Mouse (Mus musculus) hindbrain, embryonic 15.5 days (tissue): ENCODE data around the gene Scly. TPM values are rescaled to one million over a fixed set of nuclear protein-coding genes. Genes with fewer than 3 reads are reported as not detected.

Experiments used
- ATAC-seq: fragments of 200-750 bp; cut with Nextera tagmentation; 2 replicates; pipeline ENCODE4 v1.8.0; 2017; ENCODE audit warnings: low read depth, moderate number of reproducible peaks, moderate TSS enrichment; ENCODE audit not compliant: low FRiP score
- H3K27ac ChIP-seq: fragments of 300-500 bp; sonication (generic); replicated peaks from 2 replicates; pipeline ENCODE4 v1.5.1; 2015; ENCODE audit warnings: mild to moderate bottlenecking, inconsistent platforms
- H3K27me3 ChIP-seq: fragments of 300-500 bp; sonication (generic); 2 replicates; pipeline ENCODE4 v1.6.1; 2015; ENCODE audit warnings: control low read depth, inconsistent platforms
- H3K36me3 ChIP-seq: fragments of 300-500 bp; sonication (generic); 2 replicates; pipeline ENCODE4 v1.6.1; 2015; ENCODE audit warnings: control low read depth, inconsistent platforms
- H3K4me1 ChIP-seq: fragments of 300-500 bp; sonication (generic); replicated peaks from 2 replicates; pipeline ENCODE4 v1.6.1; 2015; ENCODE audit warnings: control low read depth, inconsistent platforms
- H3K4me2 ChIP-seq: fragments of 300-500 bp; sonication (generic); 2 replicates; pipeline ENCODE4 v1.6.1; 2015; ENCODE audit warnings: moderate library complexity, mild to moderate bottlenecking, inconsistent platforms
- H3K4me3 ChIP-seq: fragments of 300-500 bp; sonication (generic); 2 replicates; pipeline ENCODE4 v1.5.1; 2015; ENCODE audit warnings: mild to moderate bottlenecking, inconsistent platforms
- H3K9ac ChIP-seq: fragments of 300-500 bp; sonication (generic); 2 replicates; pipeline ENCODE4 v1.6.1; 2015; ENCODE audit warnings: inconsistent platforms
- H3K9me3 ChIP-seq: fragments of 300-500 bp; sonication (generic); 2 replicates; pipeline ENCODE4 v1.6.1; 2016; ENCODE audit warnings: control low read depth, inconsistent platforms
- WGBS: fragments of 180-500 bp; shearing (Covaris S2); methylation state at CpG from one replicate; pipeline ENCODE4 v1.1.7; 2015; 5-methylcytosine and 5-hydroxymethylcytosine counted together
- polyA plus RNA-seq: library from polyadenylated mRNA; unstranded; fragments of >200 nt; fragmentation: Nextera tagmentation; extraction: Ambion mirVana; gene quantifications from 2 replicates; pipeline ENCODE4 v1.2.1, GENCODE M21; 2015

Gene Scly
- polyA plus RNA-seq, 1 experiment from 2014 or later: 13.5 TPM

DNA sequence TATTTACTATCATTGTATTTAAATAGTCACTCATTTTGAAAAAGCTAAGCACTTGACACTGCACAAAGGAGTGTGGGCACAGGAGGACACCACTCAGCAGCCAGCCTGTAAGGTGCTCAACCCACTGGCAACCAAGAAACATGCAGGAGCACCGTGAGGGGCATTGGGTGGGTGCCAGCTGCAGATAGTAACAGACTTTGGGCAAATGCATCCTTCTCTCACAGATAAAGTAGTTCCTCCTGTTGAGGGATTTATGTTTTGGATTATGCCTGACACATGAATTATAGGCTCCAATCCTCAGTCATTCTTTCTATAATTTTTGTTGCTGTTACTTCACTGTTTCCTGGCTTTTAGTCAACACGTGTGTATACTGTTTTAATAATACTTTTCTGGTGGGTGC is 20.7 kb upstream of the Scly start:
- 97% methylated on average over 2 of the region's 2 CpGs for WGBS
- no peaks in the 10 kb centered on the region for H3K4me1 ChIP-seq
- no peak overlapping the region for H3K9ac ChIP-seq
- no peaks in the 10 kb centered on the region for H3K27me3 ChIP-seq
- no peak overlapping the region for H3K4me3 ChIP-seq
- no peak overlapping the region for H3K4me2 ChIP-seq
- H3K27ac ChIP-seq: no peak overlapping the region
- ATAC-seq: no peak
- H3K36me3 ChIP-seq: peaks cover 54% of the 10 kb centered on the region
- H3K9me3 ChIP-seq: no peaks in the 10 kb centered on the region

DNA sequence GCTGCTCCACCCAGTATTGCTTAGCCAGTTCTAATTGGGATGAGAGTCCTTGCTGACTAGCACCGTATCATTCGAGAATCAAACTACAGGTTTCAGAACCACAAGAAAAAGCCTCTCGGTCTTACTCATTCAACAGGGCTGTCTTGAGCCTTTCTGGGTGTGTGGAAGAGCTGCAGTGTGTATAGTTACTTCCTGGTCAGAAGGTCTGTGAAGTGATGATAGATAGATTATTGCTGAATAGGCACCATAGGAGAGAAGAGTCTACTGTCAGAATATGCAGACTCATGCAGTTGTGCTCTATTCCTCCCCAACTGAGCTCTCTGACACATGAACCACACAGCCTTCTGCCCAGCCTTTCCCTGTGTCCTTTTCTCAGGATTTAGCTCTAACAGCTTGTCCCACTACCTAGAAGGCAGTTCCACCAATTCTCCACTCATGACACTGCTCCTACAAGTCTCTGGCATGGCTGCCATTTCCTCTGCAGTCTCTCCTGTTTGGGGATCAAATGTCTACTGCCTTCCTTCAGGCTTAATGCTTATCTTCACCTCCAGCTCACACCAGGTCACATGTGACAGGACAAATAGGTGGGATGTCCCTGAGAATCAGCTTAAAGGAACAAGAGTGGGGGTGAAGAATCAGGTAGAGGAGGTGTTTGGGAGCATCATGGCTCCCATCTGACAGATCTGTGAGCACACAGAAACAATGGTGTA is 19.6 kb upstream of the Scly start:
- 96% methylated on average over 3 of the region's 3 CpGs for WGBS
- Histone ChIP-seq H3K27ac (no peak overlapping the region), H3K4me3 (no peak overlapping the region), H3K27me3 (no peaks in the 10 kb centered on the region), H3K4me1 (no peaks in the 10 kb centered on the region), H3K4me2 (no peak overlapping the region), H3K9ac (no peak overlapping the region), H3K36me3 (peaks cover 59% of the 10 kb centered on the region), H3K9me3 (no peaks in the 10 kb centered on the region)
- ATAC-seq: no peak

DNA sequence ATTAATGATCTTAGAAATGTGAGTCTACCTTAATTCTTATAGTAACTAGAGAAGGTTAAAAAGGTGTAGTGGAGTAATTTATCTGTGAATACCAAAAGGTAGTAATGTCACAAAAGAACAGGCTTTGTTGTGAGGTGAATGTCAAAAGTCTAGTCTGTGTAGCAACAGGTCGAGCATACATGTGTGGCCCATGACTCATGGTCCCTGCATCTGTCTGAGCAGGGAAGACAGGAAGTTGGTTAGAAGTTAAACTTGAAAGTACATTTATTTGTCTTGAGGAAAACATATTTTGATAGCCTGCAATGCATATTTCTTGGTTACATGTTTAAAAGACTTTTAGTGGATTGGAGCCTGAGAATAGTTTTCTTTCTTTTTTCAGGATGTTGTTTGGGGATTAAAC is 19.0 kb upstream of the Scly start:
- ATAC-seq: no peak
- H3K9me3 ChIP-seq: no peaks in the 10 kb centered on the region
- WGBS: 92% methylated on average over 1 of the region's 1 CpGs
- H3K4me1 ChIP-seq: no peaks in the 10 kb centered on the region
- H3K36me3 ChIP-seq: peaks cover 64% of the 10 kb centered on the region
- no peak overlapping the region for H3K27ac ChIP-seq
- no peaks in the 10 kb centered on the region for H3K27me3 ChIP-seq
- no peak overlapping the region for H3K4me2 ChIP-seq
- H3K4me3 ChIP-seq: no peak overlapping the region
- no peak overlapping the region for H3K9ac ChIP-seq

DNA sequence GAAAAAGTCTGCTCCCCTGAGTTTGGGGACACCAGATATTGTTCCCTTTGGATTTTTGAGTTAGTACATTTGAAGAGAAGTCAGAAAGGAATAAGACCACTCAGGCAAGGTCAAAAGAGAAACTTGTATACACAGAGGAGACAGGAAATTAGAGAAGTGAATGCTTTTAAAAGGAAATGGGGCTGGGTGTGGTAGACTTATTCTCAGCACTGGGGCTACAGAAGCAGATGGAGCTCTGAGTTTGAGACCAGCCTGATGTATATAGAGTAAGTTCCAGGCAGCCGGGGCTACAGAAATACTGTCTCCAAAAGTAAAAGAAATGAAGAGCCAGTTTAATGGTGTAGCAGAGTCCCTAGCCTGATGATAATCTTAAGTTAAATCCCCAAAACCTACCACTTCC is 15.6 kb upstream of the Scly start:
- H3K4me3 ChIP-seq: no peak overlapping the region
- H3K9ac ChIP-seq: no peak overlapping the region
- no peak for ATAC-seq
- no peak overlapping the region for H3K4me2 ChIP-seq
- H3K27ac ChIP-seq: no peak overlapping the region
- no peaks in the 10 kb centered on the region for H3K9me3 ChIP-seq
- H3K27me3 ChIP-seq: no peaks in the 10 kb centered on the region
- peaks cover 73% of the 10 kb centered on the region for H3K36me3 ChIP-seq
- no peaks in the 10 kb centered on the region for H3K4me1 ChIP-seq
- 96% methylated on average over 1 of the region's 1 CpGs for whole genome bisulfite sequencing

DNA sequence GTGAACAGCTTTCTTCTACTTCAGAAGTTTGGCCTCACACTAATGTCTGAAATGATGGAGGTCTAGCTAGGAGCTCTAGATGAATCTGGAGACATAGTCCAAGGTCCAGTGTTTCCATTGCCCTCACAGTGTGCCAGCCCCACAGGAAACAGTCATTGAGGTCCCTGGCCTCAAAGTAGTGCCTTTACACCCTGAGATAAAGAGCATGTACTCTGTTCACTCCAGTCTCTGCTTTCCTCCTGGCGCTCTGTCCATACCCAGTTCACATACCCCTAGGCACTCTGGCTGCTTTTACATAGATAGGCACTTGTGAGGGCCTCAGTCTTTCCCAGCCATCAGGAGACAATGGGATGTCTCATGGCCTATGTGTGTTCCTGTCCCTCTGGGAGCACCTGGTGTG is 8.8 kb upstream of the Scly start:
- H3K36me3 ChIP-seq: peaks cover 28% of the 10 kb centered on the region
- H3K4me3 ChIP-seq: no peak overlapping the region
- no peak overlapping the region for H3K27ac ChIP-seq
- no peaks in the 10 kb centered on the region for H3K27me3 ChIP-seq
- ATAC-seq: no peak
- H3K4me1 ChIP-seq: no peaks in the 10 kb centered on the region
- H3K4me2 ChIP-seq: no peak overlapping the region
- 100% methylated on average over 1 of the region's 1 CpGs for WGBS
- H3K9ac ChIP-seq: no peak overlapping the region
- H3K9me3 ChIP-seq: no peaks in the 10 kb centered on the region

DNA sequence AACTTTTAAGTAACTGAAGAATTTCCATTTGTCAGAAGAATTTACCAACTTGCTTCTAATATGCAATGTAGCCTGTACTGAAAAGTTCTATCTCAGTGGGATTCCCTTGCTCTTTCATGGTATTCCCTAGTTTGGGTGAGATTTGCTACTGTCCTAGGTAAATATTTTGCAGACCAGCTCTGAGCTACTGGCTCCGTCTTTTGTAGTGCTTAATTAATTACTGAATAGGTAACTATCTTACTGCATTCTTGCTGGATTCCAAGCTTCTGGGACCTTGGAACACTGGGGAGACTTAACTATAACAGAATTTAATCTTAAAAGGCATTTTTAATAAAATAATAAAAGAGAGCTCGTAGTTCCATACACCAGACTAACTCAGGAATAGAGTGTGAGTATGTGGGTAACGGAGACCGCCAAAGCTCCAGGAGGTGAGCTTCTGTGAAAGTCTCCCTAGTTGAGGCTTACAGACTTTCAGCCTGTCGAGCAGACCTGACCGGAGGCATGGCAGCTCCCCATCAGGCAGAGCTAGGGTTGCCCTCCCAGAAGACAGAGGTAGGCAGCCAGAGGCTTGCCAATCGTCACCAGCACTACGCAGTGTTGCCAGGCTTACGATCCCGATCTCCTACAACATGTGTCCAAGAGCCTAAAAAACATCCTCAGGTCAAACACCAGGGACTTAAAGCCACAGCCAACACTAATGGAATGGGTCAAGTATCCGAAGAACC is 5.9 kb upstream of the Scly start:
- H3K9me3 ChIP-seq: no peaks in the 10 kb centered on the region
- H3K27me3 ChIP-seq: no peaks in the 10 kb centered on the region
- WGBS: 95% methylated on average over 11 of the region's 11 CpGs
- H3K36me3 ChIP-seq: peaks cover 5% of the 10 kb centered on the region; the same call in 1 of the 2 replicates
- H3K4me2 ChIP-seq: no peak overlapping the region
- no peak overlapping the region for H3K27ac ChIP-seq
- H3K9ac ChIP-seq: no peak overlapping the region
- no peak for ATAC-seq
- no peak overlapping the region for H3K4me3 ChIP-seq
- no peaks in the 10 kb centered on the region for H3K4me1 ChIP-seq

DNA sequence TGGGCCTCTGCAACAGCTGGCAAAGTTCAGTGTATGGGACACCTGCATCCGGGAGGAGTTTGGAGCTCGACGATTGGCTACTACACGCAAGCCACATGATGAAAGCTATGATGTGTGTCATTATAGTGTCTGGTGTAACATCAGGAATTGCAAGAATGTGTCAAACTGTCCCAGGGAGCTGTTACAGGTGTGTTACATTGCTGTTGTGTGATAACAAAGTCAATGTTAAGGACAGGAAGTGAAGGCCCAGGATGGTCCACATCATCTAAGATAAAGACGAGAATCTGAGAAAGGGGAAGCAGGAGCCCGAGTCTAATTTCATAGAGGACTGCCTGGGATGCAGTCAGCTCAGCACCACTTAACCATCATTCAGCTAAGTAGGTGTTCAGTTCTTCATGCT is 2.6 kb upstream of the Scly start:
- H3K9me3 ChIP-seq: no peaks in the 10 kb centered on the region
- no peak overlapping the region for H3K27ac ChIP-seq
- H3K36me3 ChIP-seq: 0 out of 2 replicates have a peak, but pooled peaks cover 2% of the 10 kb centered on the region
- no peak overlapping the region for H3K4me3 ChIP-seq
- no peak overlapping the region for H3K9ac ChIP-seq
- no peaks in the 10 kb centered on the region for H3K27me3 ChIP-seq
- no peak overlapping the region for H3K4me2 ChIP-seq
- no peak for ATAC-seq
- H3K4me1 ChIP-seq: peaks cover 7% of the 10 kb centered on the region
- 97% methylated on average over 6 of the region's 6 CpGs for WGBS

DNA sequence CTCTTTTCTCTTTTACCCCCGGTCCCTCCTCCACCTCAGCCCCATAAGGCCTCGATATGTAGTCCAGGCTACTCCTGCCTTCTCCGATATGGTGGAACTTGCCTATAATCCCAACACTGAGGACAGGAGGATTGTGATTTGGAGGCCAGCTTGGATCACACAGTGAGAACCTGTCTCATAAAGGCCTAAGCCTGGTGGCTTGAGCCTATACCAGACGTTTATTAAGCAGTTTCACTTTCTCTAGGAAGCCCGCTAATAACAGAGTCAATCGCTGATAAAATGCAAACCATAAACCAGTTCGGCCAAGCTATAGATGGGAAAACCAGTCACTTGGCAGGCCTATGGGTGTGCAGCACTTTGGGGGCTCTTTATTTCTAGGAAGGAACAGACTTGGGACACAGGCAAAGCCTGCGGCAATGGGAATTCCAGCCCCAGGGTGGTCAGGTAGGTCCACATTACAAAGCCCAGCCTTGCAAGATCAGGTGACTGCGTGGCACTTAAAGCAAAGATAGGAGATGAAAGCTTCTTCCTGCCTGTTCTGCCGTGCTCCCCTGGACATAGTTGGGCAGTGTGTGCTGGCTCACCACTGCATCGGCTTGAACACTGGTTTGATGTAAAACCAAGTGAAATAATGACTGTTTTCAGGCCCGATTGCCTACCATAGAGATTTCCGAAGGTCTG is 1.0 kb downstream of the Scly start:
- no peaks in the 10 kb centered on the region for H3K9me3 ChIP-seq
- no peak overlapping the region for H3K27ac ChIP-seq
- peak overlapping the region; percentile 94 for H3K4me3 ChIP-seq
- H3K9ac ChIP-seq: peak overlapping the region; percentile 28
- H3K27me3 ChIP-seq: no peaks in the 10 kb centered on the region
- peaks cover 7% of the 10 kb centered on the region for H3K4me1 ChIP-seq
- no peaks in the 10 kb centered on the region for H3K36me3 ChIP-seq
- peak overlapping the region; percentile 74 for H3K4me2 ChIP-seq
- no peak for ATAC-seq
- WGBS: 83% methylated on average over 13 of the region's 13 CpGs

DNA sequence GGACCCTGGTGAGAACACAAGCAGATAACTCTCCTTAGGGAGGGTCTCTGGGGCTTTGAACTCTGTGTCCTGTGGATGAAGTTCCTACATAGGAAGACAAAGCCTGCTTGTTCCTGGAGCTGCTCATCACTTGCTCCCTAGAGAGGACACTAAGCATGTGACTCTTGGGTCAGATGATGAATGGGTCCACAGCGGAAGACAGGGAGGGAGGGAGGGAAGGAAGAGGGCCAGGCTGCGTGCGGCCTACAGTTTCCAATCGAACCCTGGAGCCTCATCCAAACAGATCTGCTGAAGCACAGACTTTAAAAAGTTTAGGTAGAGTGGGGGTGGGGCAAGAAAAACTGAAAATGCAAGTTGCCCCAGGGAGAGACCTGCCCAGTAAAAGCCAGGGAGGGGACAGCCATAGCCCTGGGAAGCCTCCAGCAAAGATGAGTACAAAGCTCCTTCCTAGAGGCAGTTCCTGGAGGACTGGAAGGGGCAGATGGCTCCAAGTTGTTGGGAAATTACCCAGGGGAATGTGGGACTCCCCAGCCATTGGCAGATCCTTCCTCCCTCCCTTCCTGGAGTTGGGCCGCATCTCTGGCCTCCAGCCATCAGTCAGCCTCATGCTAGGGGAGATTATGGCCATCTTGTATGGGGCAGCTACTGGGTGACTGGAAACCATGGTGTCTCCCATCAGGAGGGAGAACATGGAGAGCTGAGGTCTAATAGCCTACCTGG is 1.7 kb downstream of the Scly start:
- Histone ChIP-seq H3K27me3 (no peaks in the 10 kb centered on the region), H3K4me2 (no peak overlapping the region), H3K4me3 (no peak overlapping the region), H3K9ac (no peak overlapping the region), H3K27ac (no peak overlapping the region), H3K36me3 (no peaks in the 10 kb centered on the region), H3K4me1 (peaks cover 7% of the 10 kb centered on the region), H3K9me3 (no peaks in the 10 kb centered on the region)
- 80% methylated on average over 5 of the region's 5 CpGs for WGBS
- no peak for ATAC-seq

DNA sequence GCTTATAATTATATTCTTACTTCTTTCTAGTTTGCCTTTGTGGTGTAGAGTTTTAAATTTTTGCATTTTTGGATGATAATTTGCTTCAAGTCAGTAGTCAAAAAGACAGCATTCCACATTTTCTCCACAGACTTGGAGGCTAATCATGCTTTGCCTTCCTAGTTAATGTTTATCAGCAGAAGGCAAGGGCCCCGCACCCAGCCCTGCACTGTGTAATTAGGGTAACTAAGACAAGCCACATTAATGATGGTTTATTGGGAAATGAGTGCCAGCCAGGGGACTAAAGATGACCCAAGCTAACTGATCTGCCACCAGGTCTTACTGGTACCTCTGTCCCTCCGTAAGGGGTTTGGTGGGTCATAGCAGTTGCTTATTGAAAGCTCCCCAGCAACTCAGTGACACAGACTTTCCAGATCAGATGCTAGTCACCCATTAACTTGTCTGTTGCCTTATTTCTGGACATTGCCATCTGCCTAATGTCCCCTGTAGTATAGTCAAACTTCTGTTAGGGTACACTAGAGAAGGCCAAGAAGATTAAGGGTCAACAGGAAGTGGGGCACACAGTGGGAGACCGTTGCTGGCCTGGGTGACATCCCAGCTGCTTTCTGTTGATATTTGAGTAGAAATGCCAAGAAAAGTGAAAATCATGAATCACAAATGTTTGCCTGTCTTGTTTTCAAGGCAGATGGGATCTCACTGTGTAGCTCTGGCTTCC is 3.2 kb downstream of the Scly start:
- H3K27ac ChIP-seq: no peak overlapping the region
- no peaks in the 10 kb centered on the region for H3K9me3 ChIP-seq
- peaks cover 8% of the 10 kb centered on the region; the same call in 1 of the 2 replicates for H3K36me3 ChIP-seq
- WGBS: 74% methylated on average over 3 of the region's 3 CpGs
- H3K9ac ChIP-seq: no peak overlapping the region
- H3K4me3 ChIP-seq: no peak overlapping the region
- no peak for ATAC-seq
- no peak overlapping the region for H3K4me2 ChIP-seq
- H3K4me1 ChIP-seq: peaks cover 7% of the 10 kb centered on the region
- H3K27me3 ChIP-seq: no peaks in the 10 kb centered on the region

DNA sequence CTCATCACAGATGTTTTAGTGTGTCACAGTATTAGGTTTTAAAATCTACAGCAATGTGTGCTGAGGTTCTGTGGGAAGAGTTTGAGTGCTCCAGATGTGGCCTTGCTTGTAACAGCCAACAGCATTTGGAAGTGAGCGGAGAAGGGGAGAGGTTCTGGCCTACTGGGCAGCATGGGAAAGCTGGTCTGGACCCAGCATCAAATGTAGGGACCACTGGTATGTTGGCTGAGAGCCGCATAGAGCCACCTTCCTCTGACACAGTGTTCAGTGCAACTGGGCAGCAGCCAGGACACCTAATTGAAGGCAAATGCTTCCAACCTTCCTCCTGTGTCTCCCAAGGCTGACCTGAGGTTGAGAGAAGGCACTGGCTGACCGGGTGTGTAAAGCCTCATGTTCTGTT is 3.9 kb downstream of the Scly start:
- ATAC-seq: no peak
- Histone ChIP-seq H3K4me3 (no peak overlapping the region), H3K9me3 (no peaks in the 10 kb centered on the region), H3K27me3 (no peaks in the 10 kb centered on the region), H3K36me3 (peaks cover 9% of the 10 kb centered on the region; the same call in 1 of the 2 replicates), H3K27ac (no peak overlapping the region), H3K4me1 (peaks cover 7% of the 10 kb centered on the region), H3K4me2 (no peak overlapping the region), H3K9ac (no peak overlapping the region)
- WGBS: 88% methylated on average over 3 of the region's 3 CpGs
